39 mouse cellular contexts compared by ENCODE assay signal in the genomic region with DNA sequence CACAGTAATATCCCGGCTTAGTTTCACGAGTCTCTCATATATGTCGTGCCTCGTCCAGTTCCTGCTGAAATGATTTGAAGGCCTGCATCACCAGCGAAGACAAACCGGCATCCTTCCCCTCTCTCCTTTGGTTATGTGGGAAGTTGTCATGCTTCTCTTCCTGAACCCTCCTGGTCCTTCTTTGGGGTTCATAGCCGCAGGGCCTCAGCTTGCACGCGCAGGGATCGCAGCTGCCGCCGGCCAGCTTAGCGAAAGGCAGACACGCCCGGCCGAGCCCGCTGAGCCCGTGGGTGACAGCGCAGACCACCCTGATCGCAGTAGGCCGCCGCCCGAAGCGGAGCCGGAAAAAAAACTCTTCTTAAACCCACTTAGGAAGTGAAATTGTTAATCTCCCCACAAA. TPM values are rescaled to one million over a fixed set of nuclear protein-coding genes. Genes with fewer than 3 reads are reported as not detected.
"Had no signal": no experiment of that assay in that cellular context is flagged by ENCODE, and none has a peak within 500 bp of the region (broad histone marks: within the 10 kb centered on the region; RNA-seq: fewer than 3 reads in every experiment).

No protein-coding gene starts in this region.

- H3K9me3 ChIP-seq: heart, embryonic 13.5 days; heart, embryonic 15.5 days; hindbrain, embryonic 15.5 days; kidney, embryonic 15.5 days; limb, embryonic 12.5 days had no signal

- H3K4me2 ChIP-seq: heart, embryonic 11.5 days; heart, embryonic 13.5 days; heart, embryonic 15.5 days; hindbrain, embryonic 15.5 days; kidney, embryonic 15.5 days; limb, embryonic 12.5 days; liver, embryonic 11.5 days had no signal

- H3K27ac ChIP-seq: gastrocnemius, adult 2 months; heart, adult 2 months; heart, embryonic 13.5 days; heart, embryonic 15.5 days; hindbrain, embryonic 15.5 days; hindbrain, postnatal 0 days; kidney, embryonic 15.5 days; kidney, postnatal 0 days; limb, embryonic 12.5 days had no signal

- DNase-seq: gastrocnemius, adult 2 months; gastrocnemius, postnatal 10 days; gastrocnemius, postnatal 25 days; heart, adult 11 months; heart, adult 2 months; heart, postnatal 14 days; heart, postnatal 36 days; kidney, adult 11 months; kidney, adult 2 months; kidney, adult 9 months; kidney, postnatal 14 days; kidney, postnatal 36 days; layer of hippocampus, adult 9-11 months; layer of hippocampus, postnatal 36 days; left cerebral cortex, postnatal 4 days; liver had no signal

- H3K4me3 ChIP-seq: gastrocnemius, adult 2 months; heart, adult 2 months; heart, embryonic 13.5 days; heart, embryonic 15.5 days; hindbrain, embryonic 15.5 days; kidney, embryonic 15.5 days; limb, embryonic 12.5 days had no signal

- H3K4me1 ChIP-seq: heart, embryonic 13.5 days; heart, embryonic 15.5 days; hindbrain, embryonic 15.5 days; kidney, embryonic 15.5 days; limb, embryonic 12.5 days had no signal

- H3K36me3 ChIP-seq: heart, embryonic 13.5 days; heart, embryonic 15.5 days; hindbrain, embryonic 15.5 days; kidney, embryonic 15.5 days; limb, embryonic 12.5 days had no signal

- ATAC-seq: hindbrain, postnatal 0 days; intestine, embryonic 16.5 days had no signal

- H3K9ac ChIP-seq: heart, embryonic 13.5 days; heart, embryonic 15.5 days; hindbrain, embryonic 15.5 days; kidney, embryonic 15.5 days; limb, embryonic 12.5 days had no signal

RNA-seq across cellular contexts. Expression of gene Esx1, which starts 17.4 kb away (rescaled TPM):
- total RNA-seq: gastrocnemius, adult 2 months; gastrocnemius, postnatal 10 days; gastrocnemius, postnatal 25 days; gastrocnemius, postnatal 4 days; heart, adult 2 months; heart, postnatal 14 days; heart, postnatal 36 days; hematopoietic stem cell, adult 5-6 weeks; hindbrain, postnatal 0 days; layer of hippocampus, adult 18-20 months; layer of hippocampus, adult 8-10 months; layer of hippocampus, postnatal 14 days; layer of hippocampus, postnatal 36 days; left cerebral cortex, adult 18-20 months; left cerebral cortex, adult 8-10 months; left cerebral cortex, postnatal 10 days; left cerebral cortex, postnatal 25 days; left cerebral cortex, postnatal 4 days had no signal
- polyA plus RNA-seq: frontal cortex, adult 2 months; heart, adult 2 months; heart, embryonic 11.5 days; heart, embryonic 13.5 days; heart, embryonic 15.5 days; heart, postnatal 0 days; hindbrain, embryonic 15.5 days; hindbrain, postnatal 0 days; intestine, embryonic 14.5 days; intestine, embryonic 16.5 days; kidney, adult 2 months; kidney, embryonic 15.5 days; kidney, postnatal 0 days; large intestine, adult 2 months; limb, embryonic 12.5 days; liver, embryonic 11.5 days had no signal
